Mouse (Mus musculus) ES-CJ7 (cell line): ENCODE results near the gene Sult2a1.
"Not testable (repeated sequence)": the region's sequence is repeated elsewhere in the genome, so short reads cannot be mapped to it uniquely, and the experiment has no call there.

Experiments
- DNase-seq: peaks from one replicate; pipeline ENCODE4 v3.0.0; 2011; ENCODE audit warnings: low read depth, low spot score

Gene Sult2a1

DNA sequence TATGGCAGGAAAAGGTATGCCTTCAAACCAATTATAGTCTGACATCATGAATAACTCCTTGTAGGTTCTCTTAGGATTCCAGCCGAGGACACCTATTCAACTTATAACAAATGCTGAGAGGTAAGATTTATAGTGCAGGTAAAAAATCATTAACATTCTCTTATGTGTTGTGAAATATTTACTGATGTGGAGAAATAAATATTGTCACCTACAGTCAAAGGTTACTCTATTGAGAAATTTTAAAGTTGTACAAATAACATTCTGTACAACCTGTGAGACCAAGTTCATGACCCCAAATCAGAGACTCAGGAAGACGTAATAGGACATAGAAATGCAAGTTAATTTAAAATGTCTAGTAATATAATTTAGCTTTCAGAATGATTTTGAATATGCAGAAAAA, at the start of gene Sult2a1:
TSS of gene Sult2a1 (minus strand) at position 101 of the 400 bp plus-strand sequence.
- DNase-seq = not testable (repeated sequence)

DNA sequence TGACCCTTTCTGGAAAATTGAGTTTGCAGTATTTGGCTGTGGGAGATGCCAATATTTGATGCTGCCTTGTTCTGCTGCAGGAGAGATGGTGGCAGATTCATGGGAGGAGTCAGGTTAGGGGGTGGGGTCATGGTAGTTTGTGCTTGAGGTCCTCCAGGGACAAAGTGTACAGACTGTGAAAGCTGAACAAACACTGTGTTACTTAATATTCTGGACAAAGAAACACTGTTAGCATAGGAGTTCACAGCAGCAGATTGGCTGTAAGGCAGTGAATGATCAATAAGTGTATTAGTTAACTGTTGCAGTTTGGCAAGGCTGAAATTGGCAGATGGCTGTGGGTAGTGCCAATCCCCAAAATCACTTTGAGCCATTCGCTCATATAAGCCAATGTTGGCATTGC, 23.3 kb downstream of the Sult2a1 start:
- no peak for DNase-seq
